Mouse (Mus musculus): Measurements from ENCODE around the gene Slc26a9. TPM values are rescaled to one million over a fixed set of nuclear protein-coding genes. Genes with fewer than 3 reads are reported as not detected.

Gene Slc26a9
- not detected in 2 replicates for polyA plus RNA-seq (2016; fragmentation: Nextera tagmentation; extraction: Ambion mirVana)

DNA sequence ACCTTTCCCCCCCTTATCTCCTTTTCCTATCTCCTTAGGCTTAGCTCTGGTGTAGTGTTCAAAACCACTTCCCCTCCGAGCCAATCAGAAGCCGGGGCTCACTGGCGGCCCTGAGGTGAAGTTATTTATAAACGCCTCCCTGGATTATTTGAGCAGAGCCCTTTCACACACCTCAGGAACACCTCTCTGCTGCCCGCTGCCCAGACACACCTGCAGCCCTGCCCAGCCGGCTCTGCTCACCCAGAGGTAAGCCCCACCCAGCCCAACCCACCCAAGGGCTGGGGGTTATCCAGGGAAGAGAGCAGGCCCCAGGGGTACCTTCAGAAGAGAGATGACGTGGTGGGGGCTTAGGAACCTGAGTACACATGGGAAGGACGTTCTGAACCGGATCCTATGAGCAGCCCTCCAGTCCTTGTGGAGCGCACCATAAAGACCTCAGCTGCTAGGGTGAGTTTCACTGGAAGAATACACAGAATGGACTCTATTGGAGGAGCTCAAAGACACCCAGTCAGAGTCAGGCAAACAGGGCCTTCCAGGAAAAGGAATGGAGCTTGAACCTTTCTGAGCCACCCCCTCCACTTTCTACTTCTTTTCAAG, at the start of gene Slc26a9:
Gene Slc26a9, plus strand, starts transcription at position 155 of the 597 bp plus-strand sequence.
- 54% methylated on average over 10 of the region's 10 CpGs for WGBS
- DNase-seq (ENCODE audit: extremely low spot score, low spot score) = no peak

DNA sequence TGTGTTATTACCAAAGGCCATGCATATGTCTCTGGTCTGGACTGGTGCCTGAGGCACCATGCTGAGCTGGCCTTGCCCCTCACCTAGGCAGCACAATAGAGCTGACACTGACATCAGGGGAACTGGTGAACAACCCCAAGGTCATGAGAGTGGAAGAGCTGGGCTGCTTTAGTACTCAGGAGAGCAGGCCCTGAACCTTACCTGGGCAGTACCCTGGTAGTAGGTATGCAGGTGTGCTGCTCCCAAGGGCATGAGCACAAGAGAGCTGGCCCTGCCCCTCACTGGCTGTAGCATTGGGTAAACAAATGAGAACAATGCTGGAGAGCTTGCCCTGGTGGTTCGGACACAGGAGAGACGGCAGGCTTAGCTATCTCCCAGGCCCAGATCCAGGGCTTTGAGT, 48.5 kb upstream of the Slc26a9 start:
- WGBS = 80% methylated on average over 2 of the region's 2 CpGs
- DNase-seq (ENCODE audit: extremely low spot score, low spot score) = no peak
- H3K4me1 ChIP-seq = peaks cover 12% of the 10 kb centered on the region; the same call in 1 of the 2 replicates
- H3K4me3 ChIP-seq = no peak overlapping the region
- H3K27me3 ChIP-seq (ENCODE audit: poor library complexity, severe bottlenecking) = no peaks in the 10 kb centered on the region
- H3K36me3 ChIP-seq (replicated peaks) = no peaks in the 10 kb centered on the region
- no peaks in the 10 kb centered on the region for H3K9me3 ChIP-seq
- no peak overlapping the region for H3K27ac ChIP-seq

More for the DNA sequence above, at the start of gene Slc26a9:
- H3K27ac ChIP-seq = peak within 1 kb of the TSS; percentile 11; the same call in 1 of the 2 replicates
- H3K27me3 ChIP-seq (ENCODE audit: poor library complexity, severe bottlenecking) = no peaks in the 10 kb centered on the region
- H3K9me3 ChIP-seq = no peaks in the 10 kb centered on the region
- H3K4me1 ChIP-seq = peaks cover 21% of the 10 kb centered on the region
- no peaks in the 10 kb centered on the region for H3K36me3 ChIP-seq (replicated peaks)
- H3K4me3 ChIP-seq = no peak within 1 kb of the TSS

DNA sequence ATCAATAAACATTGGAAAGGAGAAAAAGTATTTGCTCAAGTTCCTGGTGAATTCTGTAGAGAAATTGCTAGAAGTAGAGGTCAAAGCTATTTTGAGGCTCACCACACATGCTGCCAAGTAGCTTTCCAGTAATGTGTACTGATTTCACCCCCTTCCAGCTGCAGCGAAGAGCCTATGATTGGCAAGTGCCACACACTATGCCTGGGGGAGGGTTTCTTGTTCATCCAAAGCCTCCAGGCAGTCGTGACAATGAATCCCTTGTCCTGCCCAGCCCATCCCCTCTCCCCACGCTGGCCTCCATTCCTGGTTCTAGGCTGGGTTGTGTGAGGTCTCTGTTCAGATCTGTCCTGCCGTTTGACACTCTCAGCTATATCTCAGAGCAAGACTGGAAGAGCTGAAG, 47.5 kb upstream of the Slc26a9 start:
- H3K4me3 ChIP-seq = no peak overlapping the region
- no peaks in the 10 kb centered on the region for H3K27me3 ChIP-seq (ENCODE audit: poor library complexity, severe bottlenecking)
- no peak for DNase-seq (ENCODE audit: extremely low spot score, low spot score)
- no peaks in the 10 kb centered on the region for H3K36me3 ChIP-seq (replicated peaks)
- H3K9me3 ChIP-seq = no peaks in the 10 kb centered on the region
- H3K27ac ChIP-seq = no peak overlapping the region
- 59% methylated on average over 4 of the region's 4 CpGs for WGBS
- peaks cover 3% of the 10 kb centered on the region; the same call in 1 of the 2 replicates for H3K4me1 ChIP-seq

DNA sequence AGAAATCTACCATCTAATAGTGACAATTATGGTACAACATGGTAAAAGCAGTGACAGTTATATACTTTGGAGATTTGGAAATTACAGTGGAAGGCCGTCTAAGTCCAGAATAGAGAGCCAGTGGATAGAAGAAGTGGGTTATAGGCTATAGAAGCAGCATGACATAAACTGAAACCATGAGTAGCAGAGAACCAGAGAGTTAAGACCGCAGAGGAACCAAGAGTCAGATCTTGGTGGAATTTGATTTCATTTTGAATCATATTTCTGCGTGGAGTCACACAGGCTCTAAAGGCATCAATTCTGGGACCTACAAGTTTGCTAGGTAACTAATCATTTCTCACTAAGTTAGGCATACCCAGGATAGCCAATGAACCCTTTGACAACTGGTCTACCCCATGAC, 45.1 kb upstream of the Slc26a9 start:
- H3K4me3 ChIP-seq = no peak overlapping the region
- H3K9me3 ChIP-seq = no peaks in the 10 kb centered on the region
- H3K27me3 ChIP-seq (ENCODE audit: poor library complexity, severe bottlenecking) = no peaks in the 10 kb centered on the region
- 90% methylated on average over 3 of the region's 3 CpGs for WGBS
- H3K4me1 ChIP-seq = no peaks in the 10 kb centered on the region
- H3K27ac ChIP-seq = no peak overlapping the region
- H3K36me3 ChIP-seq (replicated peaks) = no peaks in the 10 kb centered on the region
- DNase-seq (ENCODE audit: extremely low spot score, low spot score) = no peak

DNA sequence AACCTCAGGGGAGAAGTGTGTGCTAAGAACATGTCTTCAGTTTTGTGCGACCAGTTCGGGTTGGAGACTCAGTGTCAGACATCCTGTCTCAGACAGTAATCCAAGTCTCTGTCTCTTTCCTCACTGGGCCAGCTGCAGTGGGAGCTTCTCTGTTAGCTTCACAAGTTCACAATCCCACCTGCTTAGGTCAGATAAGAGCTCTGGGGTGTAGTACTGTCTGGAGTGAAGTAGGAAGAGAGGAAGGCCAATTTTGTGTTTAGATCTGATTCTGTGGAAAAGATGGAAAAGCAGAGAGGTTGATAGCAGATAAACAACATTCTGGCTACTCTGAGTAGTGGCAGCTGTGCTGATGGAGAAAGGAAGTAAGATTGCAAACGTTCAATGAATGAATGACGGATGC, 44.2 kb upstream of the Slc26a9 start:
- Histone ChIP-seq H3K9me3 (no peaks in the 10 kb centered on the region), H3K27me3 (ENCODE audit: poor library complexity, severe bottlenecking) (no peaks in the 10 kb centered on the region), H3K36me3 (replicated peaks) (no peaks in the 10 kb centered on the region), H3K27ac (no peak overlapping the region), H3K4me1 (no peaks in the 10 kb centered on the region), H3K4me3 (no peak overlapping the region)
- 85% methylated on average over 4 of the region's 4 CpGs for WGBS
- no peak for DNase-seq (ENCODE audit: extremely low spot score, low spot score)

DNA sequence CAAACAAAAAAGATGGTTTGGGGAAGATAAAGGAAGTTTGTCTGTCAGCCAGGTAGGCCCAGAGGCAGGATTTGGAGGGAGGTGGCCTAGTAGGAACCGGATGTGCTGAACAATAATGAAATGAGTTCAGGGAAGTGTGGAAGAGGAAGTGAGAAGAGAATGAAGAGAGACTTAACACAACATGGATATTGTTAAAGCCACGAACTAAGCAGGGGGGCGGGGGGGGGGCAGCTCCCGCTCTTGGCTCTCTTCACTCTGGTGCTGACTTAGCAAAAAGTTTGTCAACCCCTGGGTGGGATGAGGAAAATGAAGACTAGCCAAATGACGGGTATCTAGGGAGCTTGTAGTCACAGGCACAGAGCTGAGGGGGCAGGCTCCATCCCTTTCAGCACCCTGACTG, 43.4 kb upstream of the Slc26a9 start:
- no peaks in the 10 kb centered on the region for H3K36me3 ChIP-seq (replicated peaks)
- no peak overlapping the region for H3K4me3 ChIP-seq
- DNase-seq (ENCODE audit: extremely low spot score, low spot score) = no peak
- no peaks in the 10 kb centered on the region for H3K27me3 ChIP-seq (ENCODE audit: poor library complexity, severe bottlenecking)
- H3K4me1 ChIP-seq = no peaks in the 10 kb centered on the region
- H3K9me3 ChIP-seq = no peaks in the 10 kb centered on the region
- WGBS = 84% methylated on average over 5 of the region's 5 CpGs
- no peak overlapping the region for H3K27ac ChIP-seq

DNA sequence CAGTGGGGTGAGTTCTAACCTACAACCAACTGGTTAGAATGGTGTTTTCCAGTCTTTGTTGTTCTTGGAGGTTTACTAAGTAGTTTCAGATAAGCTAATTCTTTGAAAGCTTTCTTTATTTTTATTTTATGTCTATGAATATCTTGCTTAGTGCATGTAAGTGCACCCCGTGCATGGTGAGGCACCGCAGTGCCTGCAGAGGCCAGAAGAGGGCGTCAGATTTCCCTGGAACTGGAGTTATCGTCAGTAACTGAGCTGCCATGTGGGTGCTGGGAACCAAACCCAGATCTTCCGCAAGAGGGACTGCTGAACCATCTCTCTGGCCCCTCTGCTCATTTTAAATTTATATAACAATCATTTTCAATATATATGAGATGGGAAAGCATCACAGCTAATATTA, 42.4 kb upstream of the Slc26a9 start:
- Histone ChIP-seq H3K27ac (no peak overlapping the region), H3K27me3 (ENCODE audit: poor library complexity, severe bottlenecking) (no peaks in the 10 kb centered on the region), H3K36me3 (replicated peaks) (no peaks in the 10 kb centered on the region), H3K4me3 (no peak overlapping the region), H3K4me1 (no peaks in the 10 kb centered on the region), H3K9me3 (no peaks in the 10 kb centered on the region)
- 85% methylated on average over 5 of the region's 5 CpGs for WGBS
- DNase-seq (ENCODE audit: extremely low spot score, low spot score) = no peak

DNA sequence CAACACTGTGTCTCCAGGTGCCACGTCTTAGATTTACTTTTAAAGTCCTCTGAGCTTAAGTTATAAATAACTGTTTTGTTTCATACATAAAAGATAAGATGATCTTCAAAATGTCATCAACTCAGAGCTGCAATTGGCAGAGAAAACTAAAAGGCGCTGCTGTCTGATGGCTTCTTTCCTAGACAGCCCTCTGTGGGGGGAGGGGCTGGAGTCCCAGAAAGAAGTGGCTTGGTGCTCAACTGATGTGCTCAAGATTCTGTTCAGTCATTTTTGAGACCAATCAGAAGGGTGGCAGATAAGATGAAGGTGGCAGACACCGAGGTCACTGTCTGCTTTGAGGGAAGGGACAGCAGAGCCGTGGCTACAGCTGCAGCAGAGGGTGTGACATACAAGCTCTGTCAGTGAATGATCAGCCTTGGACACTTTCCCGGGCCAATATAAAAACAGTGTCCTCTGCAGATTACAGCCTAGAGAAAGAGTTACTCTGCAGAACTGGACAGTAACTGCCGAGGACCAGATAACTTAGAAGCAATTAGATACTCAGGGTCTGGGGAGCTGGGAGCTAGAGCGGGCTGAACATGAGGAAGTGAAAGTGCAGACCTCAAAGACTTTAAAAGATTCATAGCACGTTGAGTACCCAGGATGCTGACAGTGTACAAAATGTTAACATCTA, 41.6 kb upstream of the Slc26a9 start:
- H3K9me3 ChIP-seq = no peaks in the 10 kb centered on the region
- 83% methylated on average over 8 of the region's 8 CpGs for WGBS
- no peaks in the 10 kb centered on the region for H3K36me3 ChIP-seq (replicated peaks)
- H3K27ac ChIP-seq = no peak overlapping the region
- no peaks in the 10 kb centered on the region for H3K27me3 ChIP-seq (ENCODE audit: poor library complexity, severe bottlenecking)
- no peaks in the 10 kb centered on the region for H3K4me1 ChIP-seq
- no peak overlapping the region for H3K4me3 ChIP-seq
- DNase-seq (ENCODE audit: extremely low spot score, low spot score) = no peak

DNA sequence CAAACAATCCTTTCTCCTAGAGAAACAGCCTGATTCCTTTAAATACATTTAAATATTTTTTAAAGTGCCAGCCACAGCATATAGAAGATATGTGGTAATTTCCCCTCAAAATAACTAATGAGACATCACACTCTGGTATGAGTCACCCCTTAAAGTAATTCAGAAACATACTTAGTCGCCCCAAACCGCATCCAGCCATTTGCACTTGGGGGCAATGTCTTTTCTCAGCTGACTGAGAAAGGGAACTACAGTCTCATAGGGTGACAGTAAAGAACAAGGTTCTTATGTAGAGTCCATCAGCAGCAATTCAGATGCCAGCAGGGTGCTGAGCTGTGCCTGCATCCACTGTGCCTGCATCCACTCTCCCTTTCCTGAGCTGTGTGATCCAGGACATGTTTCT, 40.3 kb upstream of the Slc26a9 start:
- Histone ChIP-seq H3K27me3 (ENCODE audit: poor library complexity, severe bottlenecking) (no peaks in the 10 kb centered on the region), H3K36me3 (replicated peaks) (no peaks in the 10 kb centered on the region), H3K9me3 (no peaks in the 10 kb centered on the region), H3K4me1 (no peaks in the 10 kb centered on the region), H3K4me3 (no peak overlapping the region), H3K27ac (no peak overlapping the region)
- WGBS = 88% methylated on average over 2 of the region's 2 CpGs
- no peak for DNase-seq (ENCODE audit: extremely low spot score, low spot score)

DNA sequence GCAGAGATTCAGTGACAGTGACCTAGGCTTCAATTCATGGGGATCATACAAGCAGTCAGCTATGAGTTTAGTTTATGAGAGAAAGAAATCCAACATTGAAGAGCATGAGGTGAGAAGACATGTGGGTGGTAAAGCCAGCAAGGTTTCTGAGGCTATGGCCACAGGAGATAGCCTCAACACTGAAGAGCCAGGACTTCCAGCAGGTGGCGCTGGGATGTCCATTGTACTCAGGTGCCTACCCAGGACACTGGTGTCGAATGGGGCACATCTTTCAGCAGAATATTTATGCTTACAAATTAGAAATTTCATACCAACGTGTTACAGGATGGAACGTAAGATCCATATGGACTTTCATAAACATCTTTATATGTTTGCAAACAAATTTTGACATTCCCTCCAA, 35.5 kb upstream of the Slc26a9 start:
- WGBS = 31% methylated on average over 4 of the region's 4 CpGs
- peaks cover 6% of the 10 kb centered on the region; the same call in 1 of the 2 replicates for H3K4me1 ChIP-seq
- DNase-seq (ENCODE audit: extremely low spot score, low spot score) = no peak
- no peak overlapping the region for H3K4me3 ChIP-seq
- no peaks in the 10 kb centered on the region for H3K36me3 ChIP-seq (replicated peaks)
- H3K27me3 ChIP-seq (ENCODE audit: poor library complexity, severe bottlenecking) = 0 out of 2 replicates have a peak, but pooled peaks cover 5% of the 10 kb centered on the region
- no peaks in the 10 kb centered on the region for H3K9me3 ChIP-seq
- H3K27ac ChIP-seq = no peak overlapping the region

DNA sequence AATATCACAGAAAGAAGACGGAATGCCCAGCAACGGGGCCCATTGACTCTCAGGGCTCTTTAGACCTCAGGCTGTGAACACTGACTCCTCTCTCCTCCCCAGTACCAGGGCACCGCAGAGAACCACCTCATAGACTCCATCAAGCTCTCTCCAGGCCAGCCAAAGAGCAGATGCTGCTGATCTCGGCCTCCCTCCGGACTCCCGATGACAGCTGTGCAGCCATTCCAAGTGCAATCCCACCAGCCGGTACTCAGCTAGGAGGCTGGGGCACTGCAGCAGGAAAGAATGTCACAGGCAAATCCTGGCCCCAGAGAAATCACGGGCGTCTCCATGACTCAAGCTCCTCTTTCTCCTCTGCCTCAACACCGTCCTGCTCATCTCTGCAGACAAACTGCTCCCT, 32.3 kb upstream of the Slc26a9 start:
- no peak overlapping the region for H3K27ac ChIP-seq
- DNase-seq (ENCODE audit: extremely low spot score, low spot score) = no peak
- H3K27me3 ChIP-seq (ENCODE audit: poor library complexity, severe bottlenecking) = 0 out of 2 replicates have a peak, but pooled peaks cover 5% of the 10 kb centered on the region
- 83% methylated on average over 10 of the region's 10 CpGs for WGBS
- no peaks in the 10 kb centered on the region for H3K9me3 ChIP-seq
- H3K4me3 ChIP-seq = no peak overlapping the region
- H3K4me1 ChIP-seq = peaks cover 9% of the 10 kb centered on the region
- no peaks in the 10 kb centered on the region for H3K36me3 ChIP-seq (replicated peaks)

DNA sequence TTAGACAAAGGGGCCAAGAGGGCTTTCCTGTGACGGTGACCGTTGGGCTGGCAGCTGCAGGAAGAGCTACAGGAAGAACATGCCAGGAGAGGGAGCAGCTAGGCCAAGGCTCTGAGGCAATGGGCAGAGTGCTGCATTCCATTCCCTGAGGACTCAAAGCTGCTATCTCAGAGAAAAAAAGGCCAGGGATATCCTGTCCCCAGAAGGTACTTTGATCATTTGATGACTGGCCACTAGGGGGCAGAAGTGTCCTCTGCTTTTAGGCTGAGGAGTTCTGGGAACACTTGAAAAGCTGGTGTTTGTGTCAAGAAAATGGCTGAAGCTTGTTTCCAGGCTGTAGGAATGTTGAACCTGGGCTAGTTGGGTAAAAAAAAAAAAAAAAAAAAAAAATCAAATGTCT, 31.4 kb upstream of the Slc26a9 start:
- peak; percentile 77 for DNase-seq (ENCODE audit: extremely low spot score, low spot score)
- Histone ChIP-seq H3K9me3 (no peaks in the 10 kb centered on the region), H3K4me1 (peaks cover 9% of the 10 kb centered on the region), H3K4me3 (no peak overlapping the region), H3K36me3 (replicated peaks) (no peaks in the 10 kb centered on the region), H3K27me3 (ENCODE audit: poor library complexity, severe bottlenecking) (0 out of 2 replicates have a peak, but pooled peaks cover 5% of the 10 kb centered on the region), H3K27ac (no peak overlapping the region)
- WGBS = 17% methylated on average over 2 of the region's 2 CpGs
